Comparison of ENCODE assay signal across 9 mouse cellular contexts in the genomic region with DNA sequence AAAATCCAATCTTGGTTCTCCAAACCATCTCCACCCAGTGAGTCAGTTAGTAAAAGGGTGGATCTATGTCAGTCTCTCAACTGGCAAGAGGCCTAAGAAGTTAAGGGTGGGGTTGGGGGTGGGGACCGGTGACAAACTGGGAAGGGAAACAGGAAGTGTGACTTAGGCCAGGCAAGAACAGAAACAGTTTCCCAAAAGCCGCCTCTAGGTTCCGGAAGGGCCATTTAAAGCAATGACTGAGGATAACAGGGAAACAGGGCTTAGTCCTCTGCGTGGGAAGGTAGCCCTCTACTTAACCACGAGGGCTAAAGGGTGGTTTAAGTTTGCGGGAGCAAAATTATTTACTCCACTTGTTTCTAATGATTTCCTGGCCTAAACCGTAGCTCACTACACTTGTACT. TPM values are rescaled to one million over a fixed set of nuclear protein-coding genes. Genes with fewer than 3 reads are reported as not detected.
DNase-seq lines count a peak whose midpoint lies in the region; ATAC-seq and TF ChIP-seq lines count a peak whose summit lies in the region.
"Had no signal": no experiment of that assay in that cellular context is flagged by ENCODE, and none has a peak within 500 bp of the region (broad histone marks: within the 10 kb centered on the region; RNA-seq: fewer than 3 reads in every experiment).

No protein-coding gene starts in this region.

- no peak overlapping the region for H3K9ac ChIP-seq in limb, embryonic 12.5 days (replicated peaks)
- H3K9ac ChIP-seq in midbrain, embryonic 13.5 days (replicated peaks), result no peak overlapping the region

- peak overlapping the region; percentile 87 for H3K4me3 ChIP-seq in E14TG2a.4 (replicated peaks; ENCODE audit: low read length)
- peak overlapping the region; percentile 78 for H3K4me3 ChIP-seq in forebrain, embryonic 10.5 days
- peak overlapping the region; percentile 65 for H3K4me3 ChIP-seq in limb, embryonic 12.5 days (replicated peaks)
- peak overlapping the region; percentile 62 for H3K4me3 ChIP-seq in midbrain, embryonic 13.5 days (replicated peaks)

- H3K27ac ChIP-seq in forebrain, embryonic 10.5 days, result no peak overlapping the region
- no peak overlapping the region for H3K27ac ChIP-seq in limb, embryonic 12.5 days
- H3K27ac ChIP-seq in midbrain, embryonic 13.5 days, result no peak overlapping the region

- 22% methylated on average over 7 of the region's 7 CpGs for WGBS in forebrain, embryonic 10.5 days
- 4% methylated on average over 7 of the region's 7 CpGs for WGBS in limb, embryonic 12.5 days
- WGBS in midbrain, embryonic 13.5 days, result 31% methylated on average over 7 of the region's 7 CpGs

- peak; percentile 24 for DNase-seq in adrenal gland, adult 8-10 months
- DNase-seq in forebrain, embryonic 10.5 days (ENCODE audit: extremely low spot score, low spot score), result no peak
- DNase-seq in heart, postnatal 4 days, result peak; percentile 55
- peak; percentile 79 for DNase-seq in yolk sac, embryonic 10.5 days (ENCODE audit: low spot score)
- no peak for DNase-seq in ovary, postnatal 36 days (ENCODE audit: low spot score)

- no peak for TF ChIP-seq CTCF in E14TG2a.4 (conservative IDR thresholded peaks at IDR 0.05; ENCODE audit: low read length)

- H3K9me3 ChIP-seq in E14TG2a.4 (ENCODE audit: low read length), result no peaks in the 10 kb centered on the region
- H3K9me3 ChIP-seq in forebrain, embryonic 10.5 days, result no peaks in the 10 kb centered on the region
- H3K9me3 ChIP-seq in limb, embryonic 12.5 days, result no peaks in the 10 kb centered on the region
- H3K9me3 ChIP-seq in midbrain, embryonic 13.5 days, result no peaks in the 10 kb centered on the region

- no peak for ATAC-seq in limb, embryonic 12.5 days (ENCODE audit: insufficient number of reproducible peaks, insufficient read depth, low FRiP score, low TSS enrichment, low read depth)
- no peak for ATAC-seq in midbrain, embryonic 13.5 days

- peaks cover 64% of the 10 kb centered on the region for H3K4me1 ChIP-seq in E14TG2a.4 (replicated peaks; ENCODE audit: low read depth, low read length)
- peaks cover 39% of the 10 kb centered on the region for H3K4me1 ChIP-seq in forebrain, embryonic 10.5 days
- peaks cover 23% of the 10 kb centered on the region for H3K4me1 ChIP-seq in limb, embryonic 12.5 days (replicated peaks)
- peaks cover 4% of the 10 kb centered on the region for H3K4me1 ChIP-seq in midbrain, embryonic 13.5 days (replicated peaks)

- H3K4me2 ChIP-seq in limb, embryonic 12.5 days, result peak overlapping the region; percentile 65
- H3K4me2 ChIP-seq in midbrain, embryonic 13.5 days (replicated peaks), result peak overlapping the region; percentile 90

- no peaks in the 10 kb centered on the region for H3K27me3 ChIP-seq in E14TG2a.4 (ENCODE audit: insufficient read depth, low read length)
- peaks cover 15% of the 10 kb centered on the region for H3K27me3 ChIP-seq in forebrain, embryonic 10.5 days (ENCODE audit: poor library complexity, severe bottlenecking)
- no peaks in the 10 kb centered on the region for H3K27me3 ChIP-seq in limb, embryonic 12.5 days
- peaks cover 8% of the 10 kb centered on the region for H3K27me3 ChIP-seq in midbrain, embryonic 13.5 days

- H3K36me3 ChIP-seq in E14TG2a.4 (ENCODE audit: insufficient read depth, low read length), result peaks cover 18% of the 10 kb centered on the region
- peaks cover 7% of the 10 kb centered on the region for H3K36me3 ChIP-seq in forebrain, embryonic 10.5 days (replicated peaks)
- H3K36me3 ChIP-seq in limb, embryonic 12.5 days, result peaks cover 13% of the 10 kb centered on the region; the same call in 1 of the 2 replicates
- peaks cover 4% of the 10 kb centered on the region; the same call in 1 of the 2 replicates for H3K36me3 ChIP-seq in midbrain, embryonic 13.5 days

RNA-seq across cellular contexts. Expression of a gene that starts 1.1 kb away (rescaled TPM):
- 100 to 1,000 TPM; 118 to 129 (median 120) TPM for total RNA-seq in adrenal gland, adult 8-10 months (2022)
- polyA plus RNA-seq in forebrain, embryonic 10.5 days (2016; fragmentation: Nextera tagmentation; extraction: Ambion mirVana), result 18.7 and 18.8 TPM in 2 replicates
- total RNA-seq in heart, postnatal 4 days (2021), result 10 to 100 TPM; 49.5 to 57.1 TPM
- 27.2 and 29.3 TPM in 2 replicates for polyA plus RNA-seq in limb, embryonic 12.5 days (2016; fragmentation: Nextera tagmentation; extraction: Ambion mirVana)
- polyA plus RNA-seq in midbrain, embryonic 13.5 days (2015; fragmentation: Nextera tagmentation; extraction: Ambion mirVana), result 7.8 and 8.5 TPM in 2 replicates

RNA-seq across cellular contexts. Expression of a gene that starts 17.9 kb away (rescaled TPM):
- total RNA-seq in adrenal gland, adult 8-10 months (2022), result 1 to 10 TPM in 2 of 4 experiments, under 1 TPM in 2; 0.52 to 2.1 (median 1.1) TPM
- polyA plus RNA-seq in forebrain, embryonic 10.5 days (2016; fragmentation: Nextera tagmentation; extraction: Ambion mirVana), result 1.3 TPM in 2 replicates
- total RNA-seq in heart, postnatal 4 days (2021), result 1 to 10 TPM in 1 of 2 experiments, under 1 TPM in 1; 0.97 to 1.2 TPM
- 1.3 and 1.4 TPM in 2 replicates for polyA plus RNA-seq in limb, embryonic 12.5 days (2016; fragmentation: Nextera tagmentation; extraction: Ambion mirVana)
- polyA plus RNA-seq in midbrain, embryonic 13.5 days (2015; fragmentation: Nextera tagmentation; extraction: Ambion mirVana), result 0.81 and 0.86 TPM in 2 replicates

RNA-seq across cellular contexts. Expression of a gene that starts 26.8 kb away (rescaled TPM):
- 1 to 10 TPM; 1.2 to 7.0 (median 1.8) TPM for total RNA-seq in adrenal gland, adult 8-10 months (2022)
- polyA plus RNA-seq in forebrain, embryonic 10.5 days (2016; fragmentation: Nextera tagmentation; extraction: Ambion mirVana), result 0.55 and 1.3 TPM in 2 replicates
- under 1 TPM; 0.29 to 0.54 TPM for total RNA-seq in heart, postnatal 4 days (2021)
- 0.21 and 0.64 TPM in 2 replicates for polyA plus RNA-seq in limb, embryonic 12.5 days (2016; fragmentation: Nextera tagmentation; extraction: Ambion mirVana)
- polyA plus RNA-seq in midbrain, embryonic 13.5 days (2015; fragmentation: Nextera tagmentation; extraction: Ambion mirVana), result 0.50 and 1.3 TPM in 2 replicates
- total RNA-seq: neutrophil, adult 5-6 weeks had no signal

Comparison
In these comparisons a context has a peak if more than half of its experiments do, and no peak if none do; other contexts are left out.
1. DNase-seq: peak in adrenal gland, adult 8-10 months (single experiment), heart, postnatal 4 days (single experiment) and yolk sac, embryonic 10.5 days (single experiment); none in forebrain, embryonic 10.5 days (single experiment) and ovary, postnatal 36 days (single experiment).
2. Peak in every context shown above with its lines, with median percentiles within 50 percentile points of each other: H3K4me3 ChIP-seq.